Mouse (Mus musculus) limb, embryonic 14.5 days (tissue): Measurements from ENCODE around the gene Cenpn. TPM values are rescaled to one million over a fixed set of nuclear protein-coding genes. Genes with fewer than 3 reads are reported as not detected.

Experiments used
- ATAC-seq: fragments of 200-750 bp; cut with Nextera tagmentation; 2 replicates; pipeline ENCODE4 v1.8.0; 2017; ENCODE audit warnings: low read depth, moderate number of reproducible peaks, moderate TSS enrichment; ENCODE audit not compliant: low FRiP score
- DNase-seq: peaks from one replicate; pipeline ENCODE4 v3.0.0-alpha.2; 2015; ENCODE audit warnings: low spot score
- H3K27ac ChIP-seq: fragments of 300-500 bp; sonication (generic); replicated peaks from 2 replicates; pipeline ENCODE4 v1.5.1; 2014; ENCODE audit warnings: low read depth, mild to moderate bottlenecking, low read length, moderate library complexity, mixed read lengths
- H3K27me3 ChIP-seq: fragments of 300-500 bp; sonication (generic); 2 replicates; pipeline ENCODE4 v1.6.1; 2014; ENCODE audit warnings: low read length, mixed read lengths; ENCODE audit not compliant: control insufficient read depth, insufficient read depth
- H3K36me3 ChIP-seq: fragments of 300-500 bp; sonication (generic); 2 replicates; pipeline ENCODE4 v1.6.1; 2014; ENCODE audit warnings: mild to moderate bottlenecking, low read length, moderate library complexity, mixed read lengths; ENCODE audit not compliant: control insufficient read depth, insufficient read depth
- H3K4me1 ChIP-seq: fragments of 300-500 bp; sonication (generic); 2 replicates; pipeline ENCODE4 v1.6.1; 2014; ENCODE audit warnings: antibody characterized with exemption, low read length, mixed read lengths; ENCODE audit not compliant: control insufficient read depth, insufficient read depth
- H3K4me2 ChIP-seq: fragments of 300-500 bp; sonication (generic); replicated peaks from 2 replicates; pipeline ENCODE4 v1.6.1; 2014; ENCODE audit warnings: low read depth, mild to moderate bottlenecking, low read length, moderate library complexity; ENCODE audit not compliant: severe bottlenecking
- H3K4me3 ChIP-seq: fragments of 300-500 bp; sonication (generic); replicated peaks from 2 replicates; pipeline ENCODE4 v1.5.1; 2014; ENCODE audit warnings: low read length
- H3K9ac ChIP-seq: fragments of 300-500 bp; sonication (generic); 2 replicates; pipeline ENCODE4 v1.6.1; 2014; ENCODE audit warnings: mild to moderate bottlenecking, low read depth, low read length, moderate library complexity; ENCODE audit not compliant: severe bottlenecking
- H3K9me3 ChIP-seq: fragments of 300-500 bp; sonication (generic); 2 replicates; pipeline ENCODE4 v1.6.1; 2016; ENCODE audit warnings: low read length; ENCODE audit not compliant: control insufficient read depth
- POLR2A ChIP-seq: fragments of 200-500 bp; IDR thresholded peaks from 2 replicates; pipeline ENCODE4 v1.8.0; 2012; ENCODE audit warnings: inconsistent platforms, mild to moderate bottlenecking, moderate library complexity, borderline replicate concordance; ENCODE audit not compliant: insufficient read depth, insufficient read length; ENCODE audit errors: extremely low read depth
- WGBS: fragments of 180-500 bp; shearing (Covaris S2); extraction: QIAGEN DNeasy Blood & Tissue Kit; methylation state at CpG from one replicate; pipeline ENCODE4 v1.1.7; 2014; 5-methylcytosine and 5-hydroxymethylcytosine counted together
- polyA plus RNA-seq, 2 experiments: library from polyadenylated mRNA; depleted of rRNA in 1 of 2; stranded (reverse) in 1 of 2; unstranded in 1 of 2; fragments of >200 nt; fragmentation: Nextera tagmentation in 1 of 2; extraction: Ambion mirVana in 1 of 2; gene quantifications; 2 replicates each; pipeline versions ENCODE4 v1.2.1 to v1.2.3; 2012 to 2014

The Cenpn gene
- polyA plus RNA-seq, 2 experiments = 31.3 to 39.7 TPM

- no peak for ATAC-seq
- H3K4me2 ChIP-seq = no peak overlapping the region
- no peaks in the 10 kb centered on the region for H3K4me1 ChIP-seq
- H3K27me3 ChIP-seq = no peaks in the 10 kb centered on the region
- WGBS = 94% methylated on average over 6 of the region's 6 CpGs
- H3K36me3 ChIP-seq = peaks cover 5% of the 10 kb centered on the region; the same call in 1 of the 2 replicates
- no peak for DNase-seq
- no peak overlapping the region for H3K4me3 ChIP-seq
- no peak for TF ChIP-seq POLR2A
- H3K9me3 ChIP-seq = no peaks in the 10 kb centered on the region
- no peak overlapping the region for H3K9ac ChIP-seq
- H3K27ac ChIP-seq = no peak overlapping the region
These were observed 26.0 kb upstream of the Cenpn start for GRCm38 (mm10) chr8:116895521-116895920.

GRCm38 (mm10) chr8:116904736-116905135 lies 16.8 kb upstream of the Cenpn start:
- Histone ChIP-seq H3K4me2 (no peak overlapping the region), H3K27ac (no peak overlapping the region), H3K4me3 (no peak overlapping the region), H3K36me3 (peaks cover 11% of the 10 kb centered on the region; the same call in 1 of the 2 replicates), H3K9me3 (no peaks in the 10 kb centered on the region), H3K9ac (no peak overlapping the region), H3K4me1 (no peaks in the 10 kb centered on the region), H3K27me3 (no peaks in the 10 kb centered on the region)
- DNase-seq (no peak), ATAC-seq (no peak)
- TF ChIP-seq POLR2A = no peak
- 97% methylated on average over 4 of the region's 4 CpGs for WGBS

GRCm38 (mm10) chr8:116905252-116905651 lies 16.3 kb upstream of the Cenpn start:
- H3K9ac ChIP-seq = no peak overlapping the region
- no peak overlapping the region for H3K4me2 ChIP-seq
- no peaks in the 10 kb centered on the region for H3K4me1 ChIP-seq
- WGBS = 87% methylated on average over 4 of the region's 4 CpGs
- H3K27me3 ChIP-seq = no peaks in the 10 kb centered on the region
- no peaks in the 10 kb centered on the region for H3K9me3 ChIP-seq
- TF ChIP-seq POLR2A = no peak
- peaks cover 11% of the 10 kb centered on the region; the same call in 1 of the 2 replicates for H3K36me3 ChIP-seq
- DNase-seq (no peak), ATAC-seq (no peak)
- H3K27ac ChIP-seq = no peak overlapping the region
- H3K4me3 ChIP-seq = no peak overlapping the region

GRCm38 (mm10) chr8:116905836-116906235 lies 15.7 kb upstream of the Cenpn start:
- no peak for ATAC-seq
- H3K9me3 ChIP-seq = no peaks in the 10 kb centered on the region
- no peak overlapping the region for H3K4me3 ChIP-seq
- no peaks in the 10 kb centered on the region for H3K4me1 ChIP-seq
- H3K27me3 ChIP-seq = no peaks in the 10 kb centered on the region
- TF ChIP-seq POLR2A = no peak
- DNase-seq = no peak
- H3K27ac ChIP-seq = no peak overlapping the region
- H3K9ac ChIP-seq = no peak overlapping the region
- WGBS = 96% methylated on average over 4 of the region's 4 CpGs
- peaks cover 11% of the 10 kb centered on the region; the same call in 1 of the 2 replicates for H3K36me3 ChIP-seq
- no peak overlapping the region for H3K4me2 ChIP-seq

- ATAC-seq = peak; percentile 32
- WGBS = 0% methylated on average over 22 of the region's 22 CpGs
- H3K4me3 ChIP-seq = peak overlapping the region; percentile 74
- no peak for TF ChIP-seq POLR2A
- H3K27ac ChIP-seq = peak overlapping the region; percentile 64
- peak overlapping the region; percentile 73 for H3K4me2 ChIP-seq
- no peak for DNase-seq
- peaks cover 15% of the 10 kb centered on the region; the same call in 1 of the 2 replicates for H3K36me3 ChIP-seq
- H3K9me3 ChIP-seq = no peaks in the 10 kb centered on the region
- no peaks in the 10 kb centered on the region for H3K27me3 ChIP-seq
- H3K9ac ChIP-seq = peak overlapping the region; percentile 77
- peaks cover 4% of the 10 kb centered on the region for H3K4me1 ChIP-seq
These were observed 559 bp upstream of the Cenpn start for GRCm38 (mm10) chr8:116921005-116921336.
